Mouse (Mus musculus): ENCODE data around the gene Fam155a. TPM values are rescaled to one million over a fixed set of nuclear protein-coding genes. Genes with fewer than 3 reads are reported as not detected.
A peak's percentile ranks its signal among the peaks of the same experiment; 100 is the strongest.
"Not testable (repeated sequence)": the region's sequence is repeated elsewhere in the genome, so short reads cannot be mapped to it uniquely, and the experiment has no call there.

Gene Fam155a
- polyA plus RNA-seq (2012; rRNA removed) (2.1 and 2.7 TPM in 2 replicates), polyA plus RNA-seq (2014; fragmentation: Nextera tagmentation; extraction: Ambion mirVana) (1.0 and 1.1 TPM in 2 replicates)

GRCm38 (mm10) chr8:9770999-9771605 is at the start of gene Fam155a:
Fam155a (minus strand) TSS chr8:9771161.
- DNase-seq (ENCODE audit: low spot score) (no peak), ATAC-seq (ENCODE audit: low FRiP score, low read depth) (no peak)
- peak within 1 kb of the TSS; percentile 79 for H3K4me2 ChIP-seq (replicated peaks; ENCODE audit: low read depth, low read length, severe bottlenecking)
- peaks cover 4% of the 10 kb centered on the region; the same call in 1 of the 2 replicates for H3K4me1 ChIP-seq (ENCODE audit: control insufficient read depth, insufficient read depth, low read length)
- H3K9me3 ChIP-seq (ENCODE audit: control insufficient read depth, low read length), result no peaks in the 10 kb centered on the region
- TF ChIP-seq POLR2A (IDR thresholded peaks at IDR 0.05; ENCODE audit: borderline replicate concordance, extremely low read depth, insufficient read depth, insufficient read length), result no peak
- WGBS, result under 1% methylated on average over 24 of the region's 29 CpGs
- no peaks in the 10 kb centered on the region for H3K36me3 ChIP-seq (ENCODE audit: control insufficient read depth, insufficient read depth, low read length)
- no peak within 1 kb of the TSS for H3K27ac ChIP-seq (replicated peaks; ENCODE audit: low read depth, low read length)
- H3K27me3 ChIP-seq (ENCODE audit: control insufficient read depth, insufficient read depth, low read length), result peaks cover 52% of the 10 kb centered on the region
- peak within 1 kb of the TSS; percentile 45 for H3K9ac ChIP-seq (ENCODE audit: low read depth, low read length, severe bottlenecking)
- peak within 1 kb of the TSS; percentile 46 for H3K4me3 ChIP-seq (replicated peaks; ENCODE audit: low read length)

GRCm38 (mm10) chr8:9813273-9813946 is 42.4 kb upstream of the Fam155a start:
- no peak for ATAC-seq (ENCODE audit: low FRiP score, low read depth)
- DNase-seq (ENCODE audit: low spot score), result no peak

GRCm38 (mm10) chr8:9810955-9811530 is 40.1 kb upstream of the Fam155a start:
- DNase-seq (ENCODE audit: low spot score) (no peak), ATAC-seq (ENCODE audit: low FRiP score, low read depth) (no peak)
- H3K4me3 ChIP-seq (replicated peaks; ENCODE audit: low read length), result no peak overlapping the region
- H3K9me3 ChIP-seq (ENCODE audit: control insufficient read depth, low read length), result no peaks in the 10 kb centered on the region
- WGBS, result 57% methylated on average over 12 of the region's 12 CpGs
- H3K27ac ChIP-seq (replicated peaks; ENCODE audit: low read depth, low read length), result no peak overlapping the region
- no peak overlapping the region for H3K9ac ChIP-seq (ENCODE audit: low read depth, low read length, severe bottlenecking)
- H3K27me3 ChIP-seq (ENCODE audit: control insufficient read depth, insufficient read depth, low read length), result no peaks in the 10 kb centered on the region
- TF ChIP-seq POLR2A (IDR thresholded peaks at IDR 0.05; ENCODE audit: borderline replicate concordance, extremely low read depth, insufficient read depth, insufficient read length), result no peak
- H3K36me3 ChIP-seq (ENCODE audit: control insufficient read depth, insufficient read depth, low read length), result no peaks in the 10 kb centered on the region
- H3K4me2 ChIP-seq (replicated peaks; ENCODE audit: low read depth, low read length, severe bottlenecking), result no peak overlapping the region
- no peaks in the 10 kb centered on the region for H3K4me1 ChIP-seq (ENCODE audit: control insufficient read depth, insufficient read depth, low read length)

More at GRCm38 (mm10) chr8:9813273-9813946, 42.4 kb upstream of the Fam155a start:
- no peak overlapping the region for H3K27ac ChIP-seq (replicated peaks; ENCODE audit: low read depth, low read length)
- H3K9me3 ChIP-seq (ENCODE audit: control insufficient read depth, low read length), result no peaks in the 10 kb centered on the region
- WGBS, result 17% methylated on average over 8 of the region's 8 CpGs
- no peak overlapping the region for H3K9ac ChIP-seq (ENCODE audit: low read depth, low read length, severe bottlenecking)
- TF ChIP-seq POLR2A (IDR thresholded peaks at IDR 0.05; ENCODE audit: borderline replicate concordance, extremely low read depth, insufficient read depth, insufficient read length), result no peak
- H3K4me3 ChIP-seq (replicated peaks; ENCODE audit: low read length), result no peak overlapping the region
- H3K4me2 ChIP-seq (replicated peaks; ENCODE audit: low read depth, low read length, severe bottlenecking), result no peak overlapping the region
- H3K4me1 ChIP-seq (ENCODE audit: control insufficient read depth, insufficient read depth, low read length), result no peaks in the 10 kb centered on the region
- H3K27me3 ChIP-seq (ENCODE audit: control insufficient read depth, insufficient read depth, low read length), result no peaks in the 10 kb centered on the region
- no peaks in the 10 kb centered on the region for H3K36me3 ChIP-seq (ENCODE audit: control insufficient read depth, insufficient read depth, low read length)

- Histone ChIP-seq H3K4me1 (ENCODE audit: control insufficient read depth, insufficient read depth, low read length) (no peaks in the 10 kb centered on the region), H3K9ac (ENCODE audit: low read depth, low read length, severe bottlenecking) (no peak overlapping the region), H3K4me2 (replicated peaks; ENCODE audit: low read depth, low read length, severe bottlenecking) (no peak overlapping the region), H3K9me3 (ENCODE audit: control insufficient read depth, low read length) (no peaks in the 10 kb centered on the region), H3K36me3 (ENCODE audit: control insufficient read depth, insufficient read depth, low read length) (no peaks in the 10 kb centered on the region), H3K4me3 (replicated peaks; ENCODE audit: low read length) (no peak overlapping the region), H3K27ac (replicated peaks; ENCODE audit: low read depth, low read length) (no peak overlapping the region), H3K27me3 (ENCODE audit: control insufficient read depth, insufficient read depth, low read length) (no peaks in the 10 kb centered on the region)
- ATAC-seq (ENCODE audit: low FRiP score, low read depth) (no peak), DNase-seq (ENCODE audit: low spot score) (no peak)
- TF ChIP-seq POLR2A (IDR thresholded peaks at IDR 0.05; ENCODE audit: borderline replicate concordance, extremely low read depth, insufficient read depth, insufficient read length), result no peak
- 89% methylated on average over 9 of the region's 9 CpGs for WGBS
These were observed 37.6 kb upstream of the Fam155a start for GRCm38 (mm10) chr8:9808596-9808995.

- H3K36me3 ChIP-seq (ENCODE audit: control insufficient read depth, insufficient read depth, low read length), result no peaks in the 10 kb centered on the region
- no peak for TF ChIP-seq POLR2A (IDR thresholded peaks at IDR 0.05; ENCODE audit: borderline replicate concordance, extremely low read depth, insufficient read depth, insufficient read length)
- H3K4me3 ChIP-seq (replicated peaks; ENCODE audit: low read length), result no peak overlapping the region
- ATAC-seq (ENCODE audit: low FRiP score, low read depth) (no peak), DNase-seq (ENCODE audit: low spot score) (no peak)
- no peak overlapping the region for H3K9ac ChIP-seq (ENCODE audit: low read depth, low read length, severe bottlenecking)
- H3K27me3 ChIP-seq (ENCODE audit: control insufficient read depth, insufficient read depth, low read length), result no peaks in the 10 kb centered on the region
- H3K4me1 ChIP-seq (ENCODE audit: control insufficient read depth, insufficient read depth, low read length), result 0 out of 2 replicates have a peak, but pooled peaks cover 3% of the 10 kb centered on the region
- H3K4me2 ChIP-seq (replicated peaks; ENCODE audit: low read depth, low read length, severe bottlenecking), result no peak overlapping the region
- H3K9me3 ChIP-seq (ENCODE audit: control insufficient read depth, low read length), result no peaks in the 10 kb centered on the region
- 25% methylated on average over 1 of the region's 1 CpGs for WGBS
- H3K27ac ChIP-seq (replicated peaks; ENCODE audit: low read depth, low read length), result no peak overlapping the region
These were observed 34.7 kb upstream of the Fam155a start for GRCm38 (mm10) chr8:9805676-9806075.

GRCm38 (mm10) chr8:9800346-9800745 is 29.4 kb upstream of the Fam155a start:
- not testable (repeated sequence) for H3K27me3 ChIP-seq (ENCODE audit: control insufficient read depth, insufficient read depth, low read length); H3K36me3 ChIP-seq (ENCODE audit: control insufficient read depth, insufficient read depth, low read length); H3K4me1 ChIP-seq (ENCODE audit: control insufficient read depth, insufficient read depth, low read length); H3K27ac ChIP-seq (replicated peaks; ENCODE audit: low read depth, low read length); H3K4me3 ChIP-seq (replicated peaks; ENCODE audit: low read length); ATAC-seq (ENCODE audit: low FRiP score, low read depth); H3K9me3 ChIP-seq (ENCODE audit: control insufficient read depth, low read length); H3K9ac ChIP-seq (ENCODE audit: low read depth, low read length, severe bottlenecking)
- 46% methylated on average over 8 of the region's 11 CpGs for WGBS
- peak overlapping the region; percentile 17; the same call in 1 of the 2 replicates for H3K4me2 ChIP-seq (replicated peaks; ENCODE audit: low read depth, low read length, severe bottlenecking)
- peak; percentile 72 for DNase-seq (ENCODE audit: low spot score)
